Mouse (Mus musculus) v-Abl transformed pro-B cells (cell line): Measurements from ENCODE around the gene Bod1l.

ENCODE experiments used
- in situ Hi-C, 2 experiments: fragments of 400-800 bp; cut with MboI; formaldehyde crosslinking; loops; one replicate each; pipeline ENCODE4 v1.15.1; 2025; ENCODE audit not compliant: unreplicated experiment in 2 of 2

The Bod1l gene

GRCm38 (mm10) chr5:41844147-41844529, at the start of gene Bod1l:
TSS of gene Bod1l (minus strand) at chr5:41844315.
- in situ Hi-C loops: loop anchor here (10.0 to 25.0 kb wide), 5 partner anchors 132 to 1918 kb away; partner anchors contain the start of genes Cpeb2 (in 2 of the 2) and Rab28 (in 1 of the 2)

- in situ Hi-C loops: loop anchor here in 1 of 2 experiments (25.0 kb wide), 1 partner anchor 1744 kb away; no protein-coding TSS in a partner anchor
These were observed 49.2 kb upstream of the Bod1l start for GRCm38 (mm10) chr5:41893351-41893750.

GRCm38 (mm10) chr5:41890871-41891270, 46.8 kb upstream of the Bod1l start:
- in situ Hi-C loops: loop anchor here in 1 of 2 experiments (25.0 kb wide), 1 partner anchor 1746 kb away; no protein-coding TSS in a partner anchor

- in situ Hi-C loops: loop anchor here in 1 of 2 experiments (5.0 to 25.0 kb wide), 2 partner anchors 1468 to 1748 kb away; no protein-coding TSS in a partner anchor
These were observed 45.2 kb upstream of the Bod1l start for GRCm38 (mm10) chr5:41889245-41889849.

GRCm38 (mm10) chr5:41888834-41889233, 44.7 kb upstream of the Bod1l start:
- in situ Hi-C loops: loop anchor here in 1 of 2 experiments (5.0 to 25.0 kb wide), 2 partner anchors 1468 to 1748 kb away; no protein-coding TSS in a partner anchor

GRCm38 (mm10) chr5:41887738-41888137, 43.6 kb upstream of the Bod1l start:
- in situ Hi-C loops: loop anchor here in 1 of 2 experiments (5.0 to 25.0 kb wide), 2 partner anchors 1470 to 1750 kb away; no protein-coding TSS in a partner anchor

GRCm38 (mm10) chr5:41884563-41884962, 40.4 kb upstream of the Bod1l start:
- in situ Hi-C loops: loop anchor here (5.0 to 25.0 kb wide), 3 partner anchors 1478 to 1753 kb away; no protein-coding TSS in a partner anchor

- in situ Hi-C loops: no loop called here
These were observed 27.0 kb upstream of the Bod1l start for GRCm38 (mm10) chr5:41871164-41871563.

- in situ Hi-C loops: no loop called here
These were observed 11.7 kb upstream of the Bod1l start for GRCm38 (mm10) chr5:41855781-41856180.

- in situ Hi-C loops: loop anchor here (10.0 to 25.0 kb wide), 5 partner anchors 133 to 1917 kb away; partner anchors contain the start of genes Cpeb2 (in 2 of the 2) and Rab28 (in 1 of the 2)
These were observed 1.4 kb upstream of the Bod1l start for GRCm38 (mm10) chr5:41845558-41845937.

GRCm38 (mm10) chr5:41844820-41845557, 874 bp upstream of the Bod1l start:
- in situ Hi-C loops: loop anchor here (10.0 to 25.0 kb wide), 5 partner anchors 133 to 1917 kb away; partner anchors contain the start of genes Cpeb2 (in 2 of the 2) and Rab28 (in 1 of the 2)

GRCm38 (mm10) chr5:41843419-41844146, 532 bp downstream of the Bod1l start:
- in situ Hi-C loops: loop anchor here (10.0 to 25.0 kb wide), 5 partner anchors 131 to 1919 kb away; partner anchors contain the start of genes Cpeb2 (in 2 of the 2) and Rab28 (in 1 of the 2)

- in situ Hi-C loops: loop anchor here (10.0 to 25.0 kb wide), 5 partner anchors 130 to 1920 kb away; partner anchors contain the start of genes Cpeb2 (in 2 of the 2) and Rab28 (in 1 of the 2)
These were observed 1.4 kb downstream of the Bod1l start for GRCm38 (mm10) chr5:41842681-41843080.

- in situ Hi-C loops: loop anchor here (10.0 to 25.0 kb wide), 5 partner anchors 129 to 1921 kb away; partner anchors contain the start of genes Cpeb2 (in 2 of the 2) and Rab28 (in 1 of the 2)
These were observed 2.4 kb downstream of the Bod1l start for GRCm38 (mm10) chr5:41841735-41842134.

- in situ Hi-C loops: loop anchor here (25.0 kb wide), 3 partner anchors 118 to 1932 kb away; partner anchors contain the start of genes Cpeb2 (in 1 of the 2) and Rab28 (in 1 of the 2)
These were observed 14.0 kb downstream of the Bod1l start for GRCm38 (mm10) chr5:41830100-41830499.

- in situ Hi-C loops: no loop called here
These were observed 23.0 kb downstream of the Bod1l start for GRCm38 (mm10) chr5:41821158-41821557.

- in situ Hi-C loops: no loop called here
These were observed 23.6 kb downstream of the Bod1l start for GRCm38 (mm10) chr5:41820530-41820929.

GRCm38 (mm10) chr5:41812516-41812915, 31.6 kb downstream of the Bod1l start:
- in situ Hi-C loops: no loop called here

GRCm38 (mm10) chr5:41811279-41811678, 32.8 kb downstream of the Bod1l start:
- in situ Hi-C loops: no loop called here

- in situ Hi-C loops: no loop called here
These were observed 36.7 kb downstream of the Bod1l start for GRCm38 (mm10) chr5:41807383-41807782.
